Mouse (Mus musculus) limb, embryonic 14.5 days (tissue): Measurements from ENCODE around the gene Adamts8. TPM values are rescaled to one million over a fixed set of nuclear protein-coding genes. Genes with fewer than 3 reads are reported as not detected.
A peak's percentile ranks its signal among the peaks of the same experiment; 100 is the strongest.

Experiments used
- ATAC-seq: fragments of 200-750 bp; cut with Nextera tagmentation; 2 replicates; pipeline ENCODE4 v1.8.0; 2017; ENCODE audit warnings: low read depth, moderate number of reproducible peaks, moderate TSS enrichment; ENCODE audit not compliant: low FRiP score
- DNase-seq: peaks from one replicate; pipeline ENCODE4 v3.0.0-alpha.2; 2015; ENCODE audit warnings: low spot score
- H3K27ac ChIP-seq: fragments of 300-500 bp; sonication (generic); replicated peaks from 2 replicates; pipeline ENCODE4 v1.5.1; 2014; ENCODE audit warnings: low read depth, mild to moderate bottlenecking, low read length, moderate library complexity, mixed read lengths
- H3K27me3 ChIP-seq: fragments of 300-500 bp; sonication (generic); 2 replicates; pipeline ENCODE4 v1.6.1; 2014; ENCODE audit warnings: low read length, mixed read lengths; ENCODE audit not compliant: control insufficient read depth, insufficient read depth
- H3K36me3 ChIP-seq: fragments of 300-500 bp; sonication (generic); 2 replicates; pipeline ENCODE4 v1.6.1; 2014; ENCODE audit warnings: mild to moderate bottlenecking, low read length, moderate library complexity, mixed read lengths; ENCODE audit not compliant: control insufficient read depth, insufficient read depth
- H3K4me1 ChIP-seq: fragments of 300-500 bp; sonication (generic); 2 replicates; pipeline ENCODE4 v1.6.1; 2014; ENCODE audit warnings: antibody characterized with exemption, low read length, mixed read lengths; ENCODE audit not compliant: control insufficient read depth, insufficient read depth
- H3K4me2 ChIP-seq: fragments of 300-500 bp; sonication (generic); replicated peaks from 2 replicates; pipeline ENCODE4 v1.6.1; 2014; ENCODE audit warnings: low read depth, mild to moderate bottlenecking, low read length, moderate library complexity; ENCODE audit not compliant: severe bottlenecking
- H3K4me3 ChIP-seq: fragments of 300-500 bp; sonication (generic); replicated peaks from 2 replicates; pipeline ENCODE4 v1.5.1; 2014; ENCODE audit warnings: low read length
- H3K9ac ChIP-seq: fragments of 300-500 bp; sonication (generic); 2 replicates; pipeline ENCODE4 v1.6.1; 2014; ENCODE audit warnings: mild to moderate bottlenecking, low read depth, low read length, moderate library complexity; ENCODE audit not compliant: severe bottlenecking
- H3K9me3 ChIP-seq: fragments of 300-500 bp; sonication (generic); 2 replicates; pipeline ENCODE4 v1.6.1; 2016; ENCODE audit warnings: low read length; ENCODE audit not compliant: control insufficient read depth
- POLR2A ChIP-seq: fragments of 200-500 bp; IDR thresholded peaks from 2 replicates; pipeline ENCODE4 v1.8.0; 2012; ENCODE audit warnings: inconsistent platforms, mild to moderate bottlenecking, moderate library complexity, borderline replicate concordance; ENCODE audit not compliant: insufficient read depth, insufficient read length; ENCODE audit errors: extremely low read depth
- WGBS: fragments of 180-500 bp; shearing (Covaris S2); extraction: QIAGEN DNeasy Blood & Tissue Kit; methylation state at CpG from one replicate; pipeline ENCODE4 v1.1.7; 2014; 5-methylcytosine and 5-hydroxymethylcytosine counted together
- polyA plus RNA-seq, 2 experiments: library from polyadenylated mRNA; depleted of rRNA in 1 of 2; stranded (reverse) in 1 of 2; unstranded in 1 of 2; fragments of >200 nt; fragmentation: Nextera tagmentation in 1 of 2; extraction: Ambion mirVana in 1 of 2; gene quantifications; 2 replicates each; pipeline versions ENCODE4 v1.2.1 to v1.2.3; 2012 to 2014

Adamts8 gene
- polyA plus RNA-seq, 2 experiments: 4.2 to 5.0 TPM

GRCm38 (mm10) chr9:30936674-30937438 lies 5.5 kb upstream of the Adamts8 start:
- H3K4me1 ChIP-seq: no peaks in the 10 kb centered on the region
- H3K36me3 ChIP-seq: no peaks in the 10 kb centered on the region
- TF ChIP-seq POLR2A: no peak
- peak; percentile 89 for DNase-seq
- no peaks in the 10 kb centered on the region for H3K9me3 ChIP-seq
- H3K4me3 ChIP-seq: no peak overlapping the region
- H3K9ac ChIP-seq: no peak overlapping the region
- H3K27me3 ChIP-seq: peaks cover 10% of the 10 kb centered on the region
- H3K27ac ChIP-seq: no peak overlapping the region
- no peak overlapping the region for H3K4me2 ChIP-seq
- ATAC-seq: peak; percentile 83
- WGBS: 36% methylated on average over 9 of the region's 9 CpGs

GRCm38 (mm10) chr9:30940328-30940727 lies 2.0 kb upstream of the Adamts8 start:
- 5% methylated on average over 6 of the region's 6 CpGs for WGBS
- H3K4me1 ChIP-seq: peaks cover 3% of the 10 kb centered on the region; the same call in 1 of the 2 replicates
- ATAC-seq (0 out of 2 replicates have a peak, but pooled peaks have one; percentile 27), DNase-seq (peak; percentile 92)
- H3K27ac ChIP-seq: no peak overlapping the region
- no peaks in the 10 kb centered on the region for H3K9me3 ChIP-seq
- peak; percentile 20; the same call in 1 of the 2 replicates for TF ChIP-seq POLR2A
- peaks cover 45% of the 10 kb centered on the region for H3K27me3 ChIP-seq
- no peak overlapping the region for H3K4me2 ChIP-seq
- no peak overlapping the region for H3K4me3 ChIP-seq
- no peaks in the 10 kb centered on the region for H3K36me3 ChIP-seq
- H3K9ac ChIP-seq: no peak overlapping the region

DNA sequence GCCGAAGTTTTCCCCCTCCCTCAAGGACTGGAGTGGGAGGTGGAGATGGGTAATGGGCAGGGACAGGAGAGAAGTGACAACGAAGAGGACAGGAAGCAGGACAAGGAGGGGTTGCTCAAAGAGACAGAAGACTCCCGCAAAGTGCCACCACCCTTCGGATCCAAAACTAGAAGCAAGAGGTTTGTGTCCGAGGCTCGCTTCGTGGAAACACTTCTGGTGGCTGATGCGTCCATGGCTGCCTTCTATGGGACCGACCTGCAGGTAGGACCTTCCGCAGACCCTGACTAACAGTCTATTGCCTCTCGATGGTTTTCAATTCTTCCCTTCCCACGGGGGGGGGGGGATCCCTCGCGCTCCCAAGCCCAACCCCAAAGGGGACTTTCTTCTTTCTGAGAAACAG lies 979 bp downstream of the Adamts8 start:
- 3% methylated on average over 14 of the region's 14 CpGs for WGBS
- DNase-seq (no peak), ATAC-seq (no peak)
- no peaks in the 10 kb centered on the region for H3K36me3 ChIP-seq
- peak overlapping the region; percentile 61 for H3K4me3 ChIP-seq
- H3K27me3 ChIP-seq: peaks cover 56% of the 10 kb centered on the region
- peaks cover 3% of the 10 kb centered on the region; the same call in 1 of the 2 replicates for H3K4me1 ChIP-seq
- peak overlapping the region; percentile 61 for H3K9ac ChIP-seq
- TF ChIP-seq POLR2A: no peak
- no peaks in the 10 kb centered on the region for H3K9me3 ChIP-seq
- H3K4me2 ChIP-seq: peak overlapping the region; percentile 100
- no peak overlapping the region for H3K27ac ChIP-seq

DNA sequence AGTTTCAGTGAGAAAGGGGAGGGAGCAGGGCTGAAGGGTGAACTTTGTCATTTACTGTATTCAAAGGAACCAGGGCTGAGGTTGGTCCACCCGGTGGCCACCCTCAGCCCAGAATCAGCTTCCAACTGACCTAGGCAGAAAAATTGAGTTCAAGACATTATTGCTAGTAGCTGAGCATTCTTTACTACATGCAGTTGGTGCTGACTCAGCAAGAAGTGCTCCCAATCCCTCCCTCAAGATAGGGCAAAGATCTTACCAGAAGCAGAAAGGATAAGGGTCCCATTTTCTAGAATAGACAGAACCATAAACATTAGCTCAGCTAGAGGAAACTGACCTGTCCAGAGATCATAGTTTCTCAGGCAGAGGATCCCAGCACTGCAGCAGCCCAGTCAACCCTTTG lies 1.9 kb downstream of the Adamts8 start:
- Histone ChIP-seq H3K4me2 (peak overlapping the region; percentile 100; the same call in 1 of the 2 replicates), H3K4me3 (peak overlapping the region; percentile 61; the same call in 1 of the 2 replicates)

DNA sequence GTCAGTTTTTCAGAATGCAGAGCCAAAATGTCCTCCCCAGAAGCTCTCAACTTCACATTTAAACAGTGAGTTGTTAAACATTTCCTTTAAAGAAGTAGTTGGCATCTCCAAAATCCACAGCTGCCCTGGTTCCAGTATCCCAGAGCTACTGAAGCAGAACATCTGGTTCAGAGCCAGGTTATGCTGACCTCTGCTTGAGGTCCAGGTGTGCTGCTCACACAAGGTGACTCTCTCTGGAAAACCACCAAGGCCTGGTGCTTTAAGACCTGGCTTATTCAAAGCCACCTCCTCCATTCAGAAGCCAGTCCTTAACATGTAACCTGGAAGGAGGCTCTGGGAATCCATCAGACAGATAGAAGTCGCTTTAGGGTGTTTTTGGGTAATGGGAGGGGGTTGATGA lies 2.9 kb downstream of the Adamts8 start:
- Histone ChIP-seq H3K27ac (no peak overlapping the region), H3K9me3 (no peaks in the 10 kb centered on the region), H3K9ac (no peak overlapping the region), H3K4me2 (no peak overlapping the region), H3K4me3 (no peak overlapping the region), H3K4me1 (peaks cover 6% of the 10 kb centered on the region), H3K27me3 (peaks cover 56% of the 10 kb centered on the region), H3K36me3 (no peaks in the 10 kb centered on the region)
- WGBS: 61% methylated on average over 1 of the region's 1 CpGs
- ATAC-seq (no peak), DNase-seq (no peak)
- TF ChIP-seq POLR2A: no peak

More for the DNA sequence above, 1.9 kb downstream of the Adamts8 start:
- DNase-seq: no peak
- peaks cover 3% of the 10 kb centered on the region; the same call in 1 of the 2 replicates for H3K4me1 ChIP-seq
- no peak for TF ChIP-seq POLR2A
- no peaks in the 10 kb centered on the region for H3K36me3 ChIP-seq
- no peak for ATAC-seq
- no peak overlapping the region for H3K27ac ChIP-seq
- 5% methylated on average over 1 of the region's 1 CpGs for WGBS
- no peaks in the 10 kb centered on the region for H3K9me3 ChIP-seq
- no peak overlapping the region for H3K9ac ChIP-seq
- peaks cover 56% of the 10 kb centered on the region for H3K27me3 ChIP-seq
